In the genomic region with DNA sequence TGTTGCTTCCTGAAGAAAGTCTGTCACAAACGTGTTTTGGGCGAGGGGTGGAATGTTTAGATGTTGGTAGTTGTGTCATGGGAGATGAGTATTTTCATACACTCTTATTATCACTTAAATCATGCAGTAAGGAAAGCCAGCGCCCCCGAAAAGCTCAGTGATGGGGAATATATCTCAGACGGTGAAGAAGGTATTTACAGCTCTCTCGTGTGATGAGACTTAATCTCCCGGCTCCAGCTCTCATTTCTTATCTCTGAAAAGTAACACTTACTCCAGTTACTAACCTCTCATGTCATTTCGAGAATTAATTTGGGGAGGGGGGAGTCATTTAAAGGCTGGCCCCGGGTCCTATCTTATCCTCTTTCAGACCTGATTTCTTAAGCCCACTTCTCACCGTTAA, we compare ENCODE assay signal across 16 mouse cellular contexts.
"Had no signal": no experiment of that assay in that cellular context is flagged by ENCODE, and none has a peak within 500 bp of the region (broad histone marks: within the 10 kb centered on the region; RNA-seq: fewer than 3 reads in every experiment).

No protein-coding gene starts in this region.

- H3K27ac ChIP-seq: lung, embryonic 15.5 days; macrophage; midbrain, embryonic 12.5 days; neural tube, embryonic 12.5 days; stomach, embryonic 15.5 days; stomach, postnatal 0 days had no signal

- H3K9ac ChIP-seq: lung, embryonic 15.5 days; midbrain, embryonic 12.5 days; neural tube, embryonic 12.5 days; stomach, embryonic 15.5 days had no signal

- H3K36me3 ChIP-seq: lung, embryonic 15.5 days; stomach, embryonic 15.5 days had no signal

- H3K4me1 ChIP-seq: lung, embryonic 15.5 days; megakaryocyte, embryonic 14.5 days; midbrain, embryonic 12.5 days; neural tube, embryonic 12.5 days; stomach, embryonic 15.5 days had no signal

- DNase-seq: lung, adult 2 months; lung, postnatal 14 days; lung, postnatal 36 days; midbrain, embryonic 14.5 days; right cerebral cortex, postnatal 14 days; thymus, adult 2 months; thymus, postnatal 25 days; thymus, postnatal 4 days had no signal

- H3K4me3 ChIP-seq: lung, embryonic 15.5 days; megakaryocyte, embryonic 14.5 days; midbrain, embryonic 12.5 days; neural tube, embryonic 12.5 days; stomach, embryonic 15.5 days had no signal

- H3K4me2 ChIP-seq: lung, embryonic 15.5 days; midbrain, embryonic 12.5 days; neural tube, embryonic 12.5 days; stomach, embryonic 15.5 days had no signal

- ATAC-seq: lung, postnatal 0 days had no signal

- H3K9me3 ChIP-seq: lung, embryonic 15.5 days; megakaryocyte, embryonic 14.5 days; midbrain, embryonic 12.5 days; neural tube, embryonic 12.5 days; stomach, embryonic 15.5 days had no signal

- H3K27me3 ChIP-seq: lung, embryonic 15.5 days; megakaryocyte, embryonic 14.5 days; midbrain, embryonic 12.5 days; neural tube, embryonic 12.5 days; stomach, embryonic 15.5 days had no signal
